ENCODE assay signal across 8 mouse cellular contexts in the genomic region with DNA sequence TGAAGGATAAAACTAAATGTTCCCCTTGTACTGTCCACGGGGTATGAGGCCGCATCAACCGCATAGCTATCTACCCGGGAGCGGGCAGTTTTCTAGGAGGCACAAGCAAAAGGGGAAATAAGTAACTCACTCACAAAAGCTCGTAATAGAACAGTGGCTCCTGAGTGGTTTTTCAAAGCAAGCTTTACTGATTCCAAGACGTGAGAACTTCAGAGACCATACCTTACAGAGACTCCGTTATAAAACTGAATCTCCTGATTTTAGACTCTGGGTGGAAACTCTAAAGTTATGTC. TPM values are rescaled to one million over a fixed set of nuclear protein-coding genes. Genes with fewer than 3 reads are reported as not detected.
DNase-seq lines count a peak whose midpoint lies in the region; ATAC-seq and TF ChIP-seq lines count a peak whose summit lies in the region.

No protein-coding gene starts in this region.

- no peak for ATAC-seq in embryonic facial prominence, embryonic 13.5 days (ENCODE audit: insufficient number of reproducible peaks, insufficient read depth, low FRiP score, low TSS enrichment, low read depth)
- ATAC-seq in limb, embryonic 14.5 days (ENCODE audit: low FRiP score, low read depth): no peak
- ATAC-seq in neural tube, embryonic 15.5 days (ENCODE audit: low FRiP score): no peak

- intact Hi-C loops in left cerebral cortex, adult 2 months (cut with DNase I): loop anchor here (2.0 to 10.0 kb wide), 2 partner anchors 50 to 570 kb away; a partner anchor contains a TSS
- intact Hi-C loops in left cerebral cortex, postnatal 25 days (cut with DNase I): loop anchor here (2.0 kb wide), 1 partner anchor 106 kb away; no protein-coding TSS in a partner anchor

- no peak overlapping the region for H3K9ac ChIP-seq in embryonic facial prominence, embryonic 13.5 days
- no peak overlapping the region for H3K9ac ChIP-seq in limb, embryonic 14.5 days (ENCODE audit: low read depth, low read length, severe bottlenecking)
- 0 out of 2 replicates have a peak overlapping the region, but pooled peaks have one; percentile 58 for H3K9ac ChIP-seq in neural tube, embryonic 15.5 days (replicated peaks)

- TF ChIP-seq CTCF in left cerebral cortex, adult 2 months (IDR thresholded peaks at IDR 0.05): no peak

- H3K27ac ChIP-seq in left cerebral cortex, adult 2 months: no peak overlapping the region
- H3K27ac ChIP-seq in embryonic facial prominence, embryonic 13.5 days: no peak overlapping the region
- no peak overlapping the region for H3K27ac ChIP-seq in limb, embryonic 14.5 days (replicated peaks; ENCODE audit: low read depth, low read length)
- H3K27ac ChIP-seq in neural tube, embryonic 15.5 days (replicated peaks): no peak overlapping the region

- H3K4me2 ChIP-seq in embryonic facial prominence, embryonic 13.5 days: peak overlapping the region; percentile 76
- peak overlapping the region; percentile 72; the same call in 1 of the 2 replicates for H3K4me2 ChIP-seq in limb, embryonic 14.5 days (replicated peaks; ENCODE audit: low read depth, low read length, severe bottlenecking)
- H3K4me2 ChIP-seq in neural tube, embryonic 15.5 days: peak overlapping the region; percentile 78

- peak overlapping the region; percentile 91 for H3K4me3 ChIP-seq in left cerebral cortex, adult 2 months
- peak overlapping the region; percentile 59; the same call in 1 of the 2 replicates for H3K4me3 ChIP-seq in embryonic facial prominence, embryonic 13.5 days
- H3K4me3 ChIP-seq in limb, embryonic 14.5 days (replicated peaks; ENCODE audit: low read length): no peak overlapping the region
- H3K4me3 ChIP-seq in neural tube, embryonic 15.5 days (replicated peaks): peak overlapping the region; percentile 78

- no peak for TF ChIP-seq POLR2A in limb, embryonic 14.5 days (IDR thresholded peaks at IDR 0.05; ENCODE audit: borderline replicate concordance, extremely low read depth, insufficient read depth, insufficient read length)

- H3K9me3 ChIP-seq in embryonic facial prominence, embryonic 13.5 days: no peaks in the 10 kb centered on the region
- no peaks in the 10 kb centered on the region for H3K9me3 ChIP-seq in limb, embryonic 14.5 days (ENCODE audit: control insufficient read depth, low read length)
- no peaks in the 10 kb centered on the region for H3K9me3 ChIP-seq in neural tube, embryonic 15.5 days (replicated peaks)

- H3K27me3 ChIP-seq in embryonic facial prominence, embryonic 13.5 days: no peaks in the 10 kb centered on the region
- no peaks in the 10 kb centered on the region for H3K27me3 ChIP-seq in limb, embryonic 14.5 days (ENCODE audit: control insufficient read depth, insufficient read depth, low read length)
- H3K27me3 ChIP-seq in neural tube, embryonic 15.5 days (replicated peaks): no peaks in the 10 kb centered on the region

- DNase-seq in left cerebral cortex, adult 2 months (ENCODE audit: extremely low spot score in 1 of 2, low spot score in 2 of 2): no peak
- DNase-seq in left cerebral cortex, postnatal 25 days (ENCODE audit: low spot score in 2 of 2): no peak
- no peak for DNase-seq in limb, embryonic 14.5 days (ENCODE audit: low spot score)
- no peak for DNase-seq in adrenal gland, postnatal 10 days
- no peak for DNase-seq in cerebellum, postnatal 10 days
- DNase-seq in adrenal gland, postnatal 36 days: no peak

- WGBS in embryonic facial prominence, embryonic 13.5 days: 80% methylated on average over 8 of the region's 8 CpGs
- WGBS in limb, embryonic 14.5 days: 67% methylated on average over 8 of the region's 8 CpGs
- 78% methylated on average over 8 of the region's 8 CpGs for WGBS in neural tube, embryonic 15.5 days

- H3K4me1 ChIP-seq in embryonic facial prominence, embryonic 13.5 days: peaks cover 24% of the 10 kb centered on the region
- H3K4me1 ChIP-seq in limb, embryonic 14.5 days (ENCODE audit: control insufficient read depth, insufficient read depth, low read length): peaks cover 14% of the 10 kb centered on the region
- H3K4me1 ChIP-seq in neural tube, embryonic 15.5 days: peaks cover 30% of the 10 kb centered on the region

- no peaks in the 10 kb centered on the region for H3K36me3 ChIP-seq in embryonic facial prominence, embryonic 13.5 days
- no peaks in the 10 kb centered on the region for H3K36me3 ChIP-seq in limb, embryonic 14.5 days (ENCODE audit: control insufficient read depth, insufficient read depth, low read length)
- no peaks in the 10 kb centered on the region for H3K36me3 ChIP-seq in neural tube, embryonic 15.5 days

RNA-seq across cellular contexts. Expression of a gene that starts 1.6 kb away (rescaled TPM):
- 100 to 1,000 TPM; 102 to 104 TPM for total RNA-seq in left cerebral cortex, adult 2 months (2021)
- total RNA-seq in left cerebral cortex, postnatal 25 days (2021): 100 to 1,000 TPM in 1 of 2 experiments, 10 to 100 TPM in 1; 95.6 to 106 TPM
- polyA plus RNA-seq in embryonic facial prominence, embryonic 13.5 days (2015; fragmentation: Nextera tagmentation; extraction: Ambion mirVana): 68.9 and 79.2 TPM in 2 replicates
- polyA plus RNA-seq in limb, embryonic 14.5 days (2012; rRNA removed): 18.3 and 25.8 TPM in 2 replicates
- polyA plus RNA-seq in limb, embryonic 14.5 days (2014; fragmentation: Nextera tagmentation; extraction: Ambion mirVana): 46.9 and 49.1 TPM in 2 replicates
- 109 and 121 TPM in 2 replicates for polyA plus RNA-seq in neural tube, embryonic 15.5 days (2015; fragmentation: Nextera tagmentation; extraction: Ambion mirVana)
- 10 to 100 TPM; 25.3 to 34.6 TPM for total RNA-seq in adrenal gland, postnatal 10 days (2021)
- 10 to 100 TPM; 35.6 to 45.4 TPM for total RNA-seq in adrenal gland, postnatal 36 days (2021)

RNA-seq across cellular contexts. Expression of a gene that starts 49.4 kb away (rescaled TPM):
- total RNA-seq in left cerebral cortex, adult 2 months (2021): under 1 TPM; 0.35 to 0.97 TPM
- total RNA-seq in left cerebral cortex, postnatal 25 days (2021): under 1 TPM; 0.73 to 0.89 TPM
- 2.5 TPM in 2 replicates for polyA plus RNA-seq in embryonic facial prominence, embryonic 13.5 days (2015; fragmentation: Nextera tagmentation; extraction: Ambion mirVana)
- polyA plus RNA-seq in limb, embryonic 14.5 days (2012; rRNA removed): 0.69 and 0.86 TPM in 2 replicates
- polyA plus RNA-seq in limb, embryonic 14.5 days (2014; fragmentation: Nextera tagmentation; extraction: Ambion mirVana): 1.2 and 2.1 TPM in 2 replicates
- polyA plus RNA-seq in neural tube, embryonic 15.5 days (2015; fragmentation: Nextera tagmentation; extraction: Ambion mirVana): 2.7 and 2.8 TPM in 2 replicates
- total RNA-seq in adrenal gland, postnatal 10 days (2021): 1 to 10 TPM; 1.4 to 2.4 TPM
- total RNA-seq in adrenal gland, postnatal 36 days (2021): under 1 TPM; 0.36 to 0.46 TPM

RNA-seq across cellular contexts. Expression of a gene that starts 51.9 kb away (rescaled TPM):
- 100 to 1,000 TPM; 137 to 143 TPM for total RNA-seq in left cerebral cortex, adult 2 months (2021)
- 100 to 1,000 TPM; 136 to 143 TPM for total RNA-seq in left cerebral cortex, postnatal 25 days (2021)
- 193 and 217 TPM in 2 replicates for polyA plus RNA-seq in embryonic facial prominence, embryonic 13.5 days (2015; fragmentation: Nextera tagmentation; extraction: Ambion mirVana)
- 81.0 and 87.9 TPM in 2 replicates for polyA plus RNA-seq in limb, embryonic 14.5 days (2012; rRNA removed)
- polyA plus RNA-seq in limb, embryonic 14.5 days (2014; fragmentation: Nextera tagmentation; extraction: Ambion mirVana): 214 and 216 TPM in 2 replicates
- 162 and 168 TPM in 2 replicates for polyA plus RNA-seq in neural tube, embryonic 15.5 days (2015; fragmentation: Nextera tagmentation; extraction: Ambion mirVana)
- total RNA-seq in adrenal gland, postnatal 10 days (2021): 100 to 1,000 TPM; 123 to 131 TPM
- 100 to 1,000 TPM; 134 to 137 TPM for total RNA-seq in adrenal gland, postnatal 36 days (2021)
